Mouse (Mus musculus) liver, postnatal 0 days (tissue): Measurements from ENCODE around the gene Hoxd3. TPM values are rescaled to one million over a fixed set of nuclear protein-coding genes. Genes with fewer than 3 reads are reported as not detected.

Experiments used
- ATAC-seq: fragments of 200-750 bp; cut with Nextera tagmentation; 2 replicates; pipeline ENCODE4 v1.8.0; 2017; ENCODE audit warnings: mild to moderate bottlenecking, moderate library complexity
- DNase-seq: peaks from one replicate; pipeline ENCODE4 v3.0.0-alpha.2; 2016
- H3K27ac ChIP-seq: fragments of 300-500 bp; sonication (generic); 2 replicates; pipeline ENCODE4 v1.5.1; 2014; ENCODE audit warnings: antibody characterized with exemption, moderate library complexity, mild to moderate bottlenecking, low read depth
- H3K27me3 ChIP-seq: fragments of 300-500 bp; sonication (generic); 2 replicates; pipeline ENCODE4 v1.6.1; 2014; ENCODE audit warnings: low read length, control low read depth, mixed read lengths; ENCODE audit not compliant: insufficient read depth
- H3K36me3 ChIP-seq: fragments of 300-500 bp; sonication (generic); replicated peaks from 2 replicates; pipeline ENCODE4 v1.6.1; 2014; ENCODE audit warnings: mild to moderate bottlenecking, control low read depth, low read length, moderate library complexity, mixed read lengths; ENCODE audit not compliant: insufficient read depth
- H3K4me1 ChIP-seq: fragments of 300-500 bp; sonication (generic); 2 replicates; pipeline ENCODE4 v1.6.1; 2014; ENCODE audit warnings: antibody characterized with exemption, mild to moderate bottlenecking, control low read depth; ENCODE audit not compliant: insufficient read depth
- H3K4me2 ChIP-seq: fragments of 300-500 bp; sonication (generic); 2 replicates; pipeline ENCODE4 v1.6.1; 2014; ENCODE audit warnings: low read depth, mild to moderate bottlenecking, low read length, moderate library complexity, mixed read lengths
- H3K4me3 ChIP-seq: fragments of 300-500 bp; sonication (generic); 2 replicates; pipeline ENCODE4 v1.5.1; 2014; ENCODE audit warnings: low read depth, low read length
- H3K9ac ChIP-seq: fragments of 300-500 bp; sonication (generic); replicated peaks from 2 replicates; pipeline ENCODE4 v1.6.1; 2014; ENCODE audit warnings: mild to moderate bottlenecking, moderate library complexity
- H3K9me3 ChIP-seq: fragments of 300-500 bp; sonication (generic); 2 replicates; pipeline ENCODE4 v1.6.1; 2016; ENCODE audit warnings: mild to moderate bottlenecking, control low read depth, low read length, mixed read lengths
- CTCF ChIP-seq: sonication (generic); IDR thresholded peaks from 2 replicates; pipeline ENCODE4 v1.5.1; 2016; ENCODE audit warnings: antibody characterized with exemption, low read depth
- EP300 ChIP-seq: IDR thresholded peaks from 2 replicates; pipeline ENCODE4 v1.6.1; 2016; ENCODE audit warnings: antibody characterized with exemption, low read depth, mild to moderate bottlenecking
- WGBS: fragments of 180-500 bp; shearing (Covaris S2); extraction: QIAGEN DNeasy Blood & Tissue Kit; methylation state at CpG from one replicate; pipeline ENCODE4 v1.1.7; 2014; ENCODE audit not compliant: insufficient replicate concordance; 5-methylcytosine and 5-hydroxymethylcytosine counted together
- polyA plus RNA-seq: library from polyadenylated mRNA; unstranded; fragments of >200 nt; fragmentation: Nextera tagmentation; extraction: Ambion mirVana; gene quantifications from 2 replicates; pipeline ENCODE4 v1.2.1, GENCODE M21; 2015

Gene Hoxd3
- polyA plus RNA-seq, 1 experiment from 2014 or later = not detected

GRCm38 (mm10) chr2:74673835-74674425 is 37.8 kb upstream of the Hoxd3 start:
- H3K27me3 ChIP-seq = peaks cover 100% of the 10 kb centered on the region
- no peak overlapping the region for H3K4me2 ChIP-seq
- DNase-seq = no peak
- no peaks in the 10 kb centered on the region for H3K36me3 ChIP-seq
- no peaks in the 10 kb centered on the region for H3K9me3 ChIP-seq
- H3K4me1 ChIP-seq = no peaks in the 10 kb centered on the region
- no peak for ATAC-seq
- 3% methylated on average over 24 of the region's 24 CpGs for WGBS
- H3K9ac ChIP-seq = no peak overlapping the region
- TF ChIP-seq EP300 (no peak), CTCF (no peak)
- H3K27ac ChIP-seq = no peak overlapping the region
- H3K4me3 ChIP-seq = no peak overlapping the region

GRCm38 (mm10) chr2:74674881-74675665 is 36.7 kb upstream of the Hoxd3 start, which contains the start of gene Hoxd12:
Gene Hoxd12 (plus strand): TSS chr2:74675013.
- WGBS = 3% methylated on average over 47 of the region's 47 CpGs
- H3K27ac ChIP-seq = no peak within 1 kb of the TSS
- no peak for ATAC-seq
- H3K27me3 ChIP-seq = peaks cover 100% of the 10 kb centered on the region
- DNase-seq = no peak
- H3K4me1 ChIP-seq = no peaks in the 10 kb centered on the region
- TF ChIP-seq CTCF = no peak
- no peak for TF ChIP-seq EP300
- no peaks in the 10 kb centered on the region for H3K36me3 ChIP-seq
- H3K4me2 ChIP-seq = no peak within 1 kb of the TSS
- H3K4me3 ChIP-seq = no peak within 1 kb of the TSS
- H3K9ac ChIP-seq = no peak within 1 kb of the TSS
- H3K9me3 ChIP-seq = no peaks in the 10 kb centered on the region

- no peaks in the 10 kb centered on the region for H3K9me3 ChIP-seq
- WGBS = 9% methylated on average over 24 of the region's 24 CpGs
- H3K9ac ChIP-seq = no peak overlapping the region
- no peaks in the 10 kb centered on the region for H3K36me3 ChIP-seq
- DNase-seq (no peak), ATAC-seq (no peak)
- no peak overlapping the region for H3K27ac ChIP-seq
- no peak overlapping the region for H3K4me2 ChIP-seq
- peaks cover 100% of the 10 kb centered on the region for H3K27me3 ChIP-seq
- no peaks in the 10 kb centered on the region for H3K4me1 ChIP-seq
- no peak for TF ChIP-seq CTCF
- TF ChIP-seq EP300 = no peak
- H3K4me3 ChIP-seq = no peak overlapping the region
Observed at GRCm38 (mm10) chr2:74675666-74676282, 36.0 kb upstream of the Hoxd3 start.

GRCm38 (mm10) chr2:74676376-74677052 is 35.2 kb upstream of the Hoxd3 start:
- Histone ChIP-seq H3K36me3 (no peaks in the 10 kb centered on the region), H3K9me3 (no peaks in the 10 kb centered on the region), H3K4me1 (no peaks in the 10 kb centered on the region), H3K4me3 (no peak overlapping the region), H3K27ac (no peak overlapping the region), H3K9ac (no peak overlapping the region), H3K4me2 (no peak overlapping the region), H3K27me3 (peaks cover 100% of the 10 kb centered on the region)
- no peak for ATAC-seq
- no peak for DNase-seq
- 6% methylated on average over 9 of the region's 9 CpGs for WGBS
- TF ChIP-seq CTCF (no peak), EP300 (no peak)

GRCm38 (mm10) chr2:74677106-74677505 is 34.6 kb upstream of the Hoxd3 start:
- Histone ChIP-seq H3K4me3 (no peak overlapping the region), H3K4me1 (peaks cover 3% of the 10 kb centered on the region; the same call in 1 of the 2 replicates), H3K36me3 (no peaks in the 10 kb centered on the region), H3K4me2 (no peak overlapping the region), H3K9me3 (no peaks in the 10 kb centered on the region), H3K27me3 (peaks cover 100% of the 10 kb centered on the region), H3K27ac (no peak overlapping the region), H3K9ac (no peak overlapping the region)
- no peak for DNase-seq
- ATAC-seq = no peak
- TF ChIP-seq CTCF = no peak
- WGBS = 13% methylated on average over 2 of the region's 2 CpGs
